Mouse (Mus musculus): Measurements from ENCODE around the gene Zfp105.

DNA sequence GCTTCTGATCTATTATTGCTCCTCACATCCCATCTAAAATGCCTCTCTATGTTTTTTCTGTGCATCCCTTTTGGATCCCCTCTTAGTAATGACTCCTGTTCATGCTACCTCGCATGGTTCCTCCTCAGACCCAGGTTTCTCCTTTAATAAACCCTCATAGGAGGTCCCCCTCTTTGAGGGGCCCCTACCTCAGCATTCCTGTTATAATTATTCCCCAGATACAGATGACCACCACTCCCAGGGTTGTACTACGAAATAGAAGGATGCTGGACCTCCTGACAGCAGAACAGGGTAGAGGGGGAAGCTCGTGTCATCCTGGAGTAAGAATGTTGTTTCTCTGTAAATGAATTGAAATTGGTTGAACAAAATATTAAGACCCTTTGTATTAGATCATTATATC is 37.5 kb upstream of the Zfp105 start, which contains the start of gene Zkscan7:
- TF ChIP-seq GATA1 (IDR thresholded peaks at IDR 0.05; ENCODE audit: borderline replicate concordance, low read length) (no peak), FLI1 (IDR thresholded peaks at IDR 0.05; ENCODE audit: low read length) (no peak)

Data from megakaryocyte, embryonic 14.5 days (primary cell).